Mouse (Mus musculus): ENCODE data around the gene Cactin.

The Cactin gene

GRCm38 (mm10) chr10:81318589-81319329, 2.1 kb upstream of the Cactin start:
- peak in 1 of 2 experiments; percentile 26 for DNase-seq (ENCODE audit: low spot score in 2 of 2)

GRCm38 (mm10) chr10:81319330-81319699, 1.6 kb upstream of the Cactin start:
- peak in 1 of 2 experiments; percentile 28 for DNase-seq (ENCODE audit: low spot score in 2 of 2)

- DNase-seq (ENCODE audit: low spot score in 2 of 2): peak in 1 of 2 experiments; percentile 26
Measured at GRCm38 (mm10) chr10:81319741-81320549, 958 bp upstream of the Cactin start.

- no peak for DNase-seq (ENCODE audit: low spot score in 2 of 2)
Measured at GRCm38 (mm10) chr10:81321436-81321835, 533 bp downstream of the Cactin start.

- DNase-seq (ENCODE audit: low spot score in 2 of 2): no peak
Measured at GRCm38 (mm10) chr10:81322444-81322843, 1.5 kb downstream of the Cactin start.

- no peak for DNase-seq (ENCODE audit: low spot score in 2 of 2)
Measured at GRCm38 (mm10) chr10:81323141-81323775, 2.4 kb downstream of the Cactin start.

- no peak for DNase-seq (ENCODE audit: low spot score in 2 of 2)
Measured at GRCm38 (mm10) chr10:81323791-81324530, 3.1 kb downstream of the Cactin start.

- DNase-seq (ENCODE audit: low spot score in 2 of 2): no peak
Measured at GRCm38 (mm10) chr10:81325176-81325575, 4.3 kb downstream of the Cactin start.

- no peak for DNase-seq (ENCODE audit: low spot score in 2 of 2)
Measured at GRCm38 (mm10) chr10:81325781-81326180, 4.9 kb downstream of the Cactin start.

GRCm38 (mm10) chr10:81326858-81327257, 6.0 kb downstream of the Cactin start:
- DNase-seq (ENCODE audit: low spot score in 2 of 2): no peak

GRCm38 (mm10) chr10:81327959-81328358, 7.1 kb downstream of the Cactin start:
- no peak for DNase-seq (ENCODE audit: low spot score in 2 of 2)

- no peak for DNase-seq (ENCODE audit: low spot score in 2 of 2)
Measured at GRCm38 (mm10) chr10:81328386-81328785, 7.5 kb downstream of the Cactin start, which contains the start of gene Tbxa2r. Gene Tbxa2r, plus strand, starts transcription at chr10:81328731.

GRCm38 (mm10) chr10:81329194-81329975, 8.5 kb downstream of the Cactin start:
- no peak for DNase-seq (ENCODE audit: low spot score in 2 of 2)

- no peak for DNase-seq (ENCODE audit: low spot score in 2 of 2)
Measured at GRCm38 (mm10) chr10:81330007-81330406, 9.1 kb downstream of the Cactin start.

- no peak for DNase-seq (ENCODE audit: low spot score in 2 of 2)
Measured at GRCm38 (mm10) chr10:81332277-81332676, 11.4 kb downstream of the Cactin start.

- no peak for DNase-seq (ENCODE audit: low spot score in 2 of 2)
Measured at GRCm38 (mm10) chr10:81334324-81334723, 13.4 kb downstream of the Cactin start.

GRCm38 (mm10) chr10:81335393-81336340, 14.8 kb downstream of the Cactin start:
- no peak for DNase-seq (ENCODE audit: low spot score in 2 of 2)

GRCm38 (mm10) chr10:81336558-81336957, 15.7 kb downstream of the Cactin start:
- DNase-seq (ENCODE audit: low spot score in 2 of 2): no peak

GRCm38 (mm10) chr10:81340551-81341332, 19.8 kb downstream of the Cactin start:
- DNase-seq (ENCODE audit: low spot score in 2 of 2): no peak

Data from cerebellum, postnatal 4 days (tissue).